Mouse (Mus musculus): ENCODE results near the gene Rbfox2.

DNA sequence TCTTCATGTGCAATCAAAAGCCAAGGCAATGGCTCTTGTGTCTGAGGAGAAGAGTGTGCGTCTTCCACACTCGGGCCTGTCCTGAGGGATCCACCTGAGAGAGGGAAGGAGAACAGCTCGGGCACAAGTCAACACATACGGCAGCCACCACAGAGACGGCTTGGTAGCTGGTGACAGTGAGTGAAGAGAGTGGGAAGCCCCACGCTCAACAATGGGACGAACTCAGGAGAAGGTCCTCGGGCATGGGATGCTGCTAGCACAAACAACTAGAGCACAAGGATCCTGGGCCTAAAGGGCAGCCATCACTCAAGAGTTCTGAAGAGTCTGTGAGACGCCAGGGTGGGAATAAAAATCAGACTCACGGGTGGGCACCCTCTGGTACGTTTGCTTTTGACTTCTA is 196.4 kb downstream of the Rbfox2 start:
- TF ChIP-seq CTCF (IDR thresholded peaks at IDR 0.05; ENCODE audit: borderline replicate concordance, insufficient read depth, low read depth, low read length) (no peak), POLR2A (IDR thresholded peaks at IDR 0.05; ENCODE audit: borderline replicate concordance, insufficient read depth, low read length) (no peak)

Measured in cerebellum, adult 2 months (tissue).